Mouse (Mus musculus) v-Abl transformed pro-B cells (cell line): Measurements from ENCODE around the gene Kyat1.

Experiments used
- in situ Hi-C, 2 experiments: fragments of 400-800 bp; cut with MboI; formaldehyde crosslinking; loops; one replicate each; pipeline ENCODE4 v1.15.1; 2025; ENCODE audit not compliant: unreplicated experiment in 2 of 2

Kyat1 gene

GRCm38 (mm10) chr2:30205629-30206357 is at the start of gene Kyat1:
Gene Kyat1 (minus strand): TSS chr2:30205847.
- in situ Hi-C loops: no loop called here

- in situ Hi-C loops: no loop called here
Measured at GRCm38 (mm10) chr2:30253809-30254208, 48.2 kb upstream of the Kyat1 start.

DNA sequence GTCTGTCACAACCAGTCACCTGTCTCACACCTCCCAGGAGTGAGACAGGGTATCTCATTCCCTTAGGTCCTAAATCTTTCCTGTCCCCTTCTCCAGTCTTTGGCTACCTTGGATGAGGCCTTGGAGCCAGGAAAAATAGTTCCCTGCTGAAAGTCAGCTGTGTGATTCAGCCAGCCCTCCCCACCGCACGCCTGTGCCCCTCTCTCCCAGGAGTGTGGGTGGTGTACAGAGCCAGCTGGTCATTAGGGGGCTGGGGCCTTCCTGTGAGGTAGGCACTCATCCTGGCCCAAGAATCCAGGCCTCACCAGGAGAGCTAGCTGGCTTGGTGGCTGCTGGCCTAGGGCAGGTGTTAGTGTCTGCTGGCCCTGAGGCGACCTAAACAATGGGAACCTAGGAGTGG is 46.9 kb upstream of the Kyat1 start:
- in situ Hi-C loops: no loop called here

DNA sequence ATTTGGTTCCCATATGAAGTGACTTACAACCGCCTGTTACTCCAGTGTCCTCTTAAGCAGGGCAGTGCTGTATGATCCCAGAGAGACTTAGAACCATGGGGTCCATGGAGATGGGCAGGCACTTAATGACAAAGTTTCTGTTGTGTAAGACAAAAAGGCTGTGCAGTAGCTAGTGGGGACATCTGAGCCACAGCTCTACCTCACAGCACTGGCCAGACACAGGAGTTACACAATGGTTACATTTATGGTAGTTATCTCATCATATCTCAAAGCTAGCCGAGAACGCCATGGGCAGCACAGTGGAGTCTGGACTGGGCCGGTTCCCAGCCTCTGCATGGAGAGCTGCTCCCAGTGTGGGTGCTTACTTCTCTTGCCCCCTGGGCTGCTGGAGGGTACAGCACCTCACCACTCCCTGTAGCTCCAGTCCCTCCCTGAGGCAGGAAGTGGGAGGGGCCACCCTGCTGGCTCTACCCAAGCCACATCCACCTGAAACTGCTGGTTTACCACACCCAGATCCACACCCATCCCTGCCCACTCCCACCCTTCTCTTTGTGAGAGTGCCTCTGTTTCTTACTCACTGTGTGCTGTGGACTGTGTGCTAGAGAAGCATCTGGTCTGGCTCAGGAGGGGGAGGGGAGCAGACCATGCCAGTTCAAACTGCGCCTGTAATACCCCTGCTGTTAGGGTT is 45.9 kb upstream of the Kyat1 start:
- in situ Hi-C loops: no loop called here

DNA sequence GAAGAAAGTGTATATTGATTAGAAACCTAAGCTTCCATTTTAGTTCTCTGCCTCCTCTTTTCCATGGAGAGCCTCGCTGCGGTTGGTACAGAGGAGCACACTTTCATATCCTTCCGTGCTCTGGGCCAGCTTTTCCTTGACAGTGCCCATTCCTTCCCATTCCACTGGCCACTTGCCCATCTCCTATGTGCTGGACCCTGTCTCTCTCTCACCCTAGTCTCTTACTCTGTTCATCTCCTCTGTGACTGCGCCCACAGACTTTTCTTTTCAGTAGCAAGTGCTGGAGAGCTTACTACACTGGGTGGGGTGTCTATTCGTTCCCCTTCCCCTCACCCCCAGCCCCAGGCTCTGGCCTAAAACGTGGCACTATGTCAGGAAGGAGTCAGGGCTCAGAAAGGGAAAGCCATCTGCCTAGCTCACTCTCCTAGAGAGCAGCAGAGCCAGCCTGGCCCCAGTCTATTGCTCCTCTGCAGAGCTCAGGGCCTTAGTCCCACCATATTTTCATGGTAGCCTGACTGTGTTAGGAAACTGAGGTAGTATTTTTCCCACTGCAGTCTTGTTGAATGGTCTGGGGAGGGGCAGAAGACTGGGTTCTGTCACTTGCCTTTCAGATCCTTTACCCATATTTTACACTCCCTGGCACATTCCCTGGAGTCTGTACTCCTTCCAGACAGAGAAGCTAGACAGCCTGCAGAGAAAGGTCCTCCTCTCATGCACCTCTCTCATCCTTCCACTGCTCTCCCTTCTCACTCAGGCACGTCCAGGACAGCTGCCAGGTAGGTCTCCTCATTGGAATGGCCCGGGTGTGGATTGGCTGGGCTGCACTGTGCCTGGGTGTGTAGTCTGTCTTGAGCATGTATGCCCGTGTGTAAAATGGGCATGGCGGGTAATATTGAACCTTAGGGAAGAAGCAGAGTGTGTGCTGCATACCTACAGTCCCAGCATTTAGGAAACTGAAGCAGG is 44.8 kb upstream of the Kyat1 start:
- in situ Hi-C loops: no loop called here

DNA sequence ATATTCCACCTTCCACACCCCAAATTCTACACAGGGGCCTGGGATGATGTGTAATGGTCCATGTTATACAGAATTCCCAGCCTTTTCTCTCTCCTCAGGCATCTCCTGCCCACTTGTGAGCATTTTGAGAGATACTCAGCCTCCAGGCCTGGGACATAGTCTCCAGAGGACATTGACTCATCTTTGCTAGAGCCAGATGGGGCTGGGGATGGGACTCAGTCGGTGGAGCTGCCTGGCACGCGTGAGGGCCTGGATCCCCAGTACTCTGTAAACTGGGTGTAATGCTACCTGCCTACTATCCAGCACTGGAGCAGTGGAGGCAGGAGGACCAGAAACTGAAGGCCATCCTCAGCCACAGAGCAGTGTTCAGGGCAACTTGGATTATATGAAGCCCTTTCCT is 43.5 kb upstream of the Kyat1 start:
- in situ Hi-C loops: no loop called here

DNA sequence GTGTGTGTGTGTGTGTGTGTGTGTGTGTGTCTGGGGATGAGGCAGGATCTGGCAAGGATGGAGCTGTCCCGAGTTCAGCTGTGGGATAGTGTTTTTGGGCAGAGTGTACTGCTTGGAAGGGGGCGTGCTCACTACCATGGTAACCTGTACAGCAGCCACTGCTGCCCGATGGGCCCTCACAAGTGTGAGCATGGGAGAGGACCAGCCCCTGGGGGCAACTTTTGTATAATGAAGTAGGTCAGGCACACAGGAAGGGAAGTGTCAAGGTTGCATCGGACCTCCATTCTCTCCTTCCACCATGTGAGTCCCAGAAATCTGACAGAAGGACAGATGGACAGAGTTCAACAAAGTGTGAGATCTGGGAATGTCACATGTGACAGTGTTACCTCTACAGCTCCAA is 42.0 kb upstream of the Kyat1 start:
- in situ Hi-C loops: no loop called here

GRCm38 (mm10) chr2:30247036-30247435 is 41.4 kb upstream of the Kyat1 start:
- in situ Hi-C loops: no loop called here

DNA sequence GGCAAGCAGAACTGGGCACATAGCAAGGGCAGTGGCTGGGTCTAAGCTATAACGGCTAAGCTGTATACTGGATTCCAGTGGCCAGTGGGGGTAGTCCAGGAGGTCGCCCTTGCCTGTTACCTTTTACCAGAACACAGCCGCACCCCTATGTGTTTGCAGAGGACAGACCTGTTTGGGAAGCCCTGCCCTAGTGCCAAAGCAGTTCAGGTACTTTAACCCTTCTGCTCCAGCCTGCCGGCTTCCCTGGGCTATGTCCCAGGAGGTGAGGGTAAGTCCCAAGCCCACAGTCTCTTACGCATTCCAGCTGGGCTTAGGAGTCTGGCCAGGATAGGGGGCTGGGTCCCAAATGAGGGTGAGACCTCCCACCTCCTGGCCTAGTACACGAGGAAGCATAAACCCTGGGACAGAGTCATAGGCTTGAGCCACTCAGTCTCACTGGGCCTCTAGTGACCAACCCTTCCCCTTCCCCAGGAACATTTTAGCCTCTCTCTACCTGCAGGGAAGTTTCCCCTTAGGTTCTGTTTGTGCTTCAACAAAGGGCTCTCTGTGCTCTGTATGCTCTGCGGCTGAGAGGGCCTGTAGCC is 39.0 kb upstream of the Kyat1 start:
- in situ Hi-C loops: no loop called here

DNA sequence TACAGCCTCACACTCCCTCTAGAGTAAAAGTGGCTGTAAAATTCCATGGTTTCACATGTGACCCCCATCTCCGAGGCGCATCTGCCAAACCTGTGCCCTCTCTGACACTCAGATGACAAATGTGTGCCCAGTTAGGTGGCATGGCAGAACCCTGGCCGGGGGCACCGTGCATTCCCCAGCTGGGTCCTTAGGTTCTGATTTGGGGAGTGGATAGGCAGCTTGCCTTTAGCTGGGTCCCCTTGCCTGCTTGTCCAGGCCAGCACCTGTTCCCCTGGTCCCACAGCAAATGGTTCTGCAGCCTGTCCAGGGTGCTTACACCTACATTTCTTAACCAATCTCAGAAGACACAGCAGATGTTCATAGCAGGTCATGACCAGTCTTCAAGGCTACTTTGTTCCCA is 37.7 kb upstream of the Kyat1 start:
- in situ Hi-C loops: no loop called here

DNA sequence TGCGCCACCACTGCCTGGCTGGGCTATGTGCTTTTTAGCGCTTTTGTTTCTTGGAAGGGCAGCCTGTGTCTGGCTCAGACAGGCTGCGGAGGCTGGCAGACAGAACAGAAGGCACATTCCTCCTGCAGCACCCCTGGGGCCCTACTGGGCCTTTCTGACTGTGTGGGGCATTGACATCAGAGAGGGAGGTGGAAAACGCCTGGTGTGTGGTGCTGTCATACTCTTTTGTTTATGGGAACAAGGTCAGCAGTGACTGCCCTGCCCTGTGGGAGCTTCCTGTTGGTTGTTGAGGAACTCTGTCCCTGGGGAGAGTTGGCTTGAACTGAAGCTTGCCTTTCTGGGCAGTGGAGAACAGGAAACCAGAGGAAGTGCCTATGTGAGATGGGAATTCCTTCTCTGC is 36.9 kb upstream of the Kyat1 start:
- in situ Hi-C loops: no loop called here

DNA sequence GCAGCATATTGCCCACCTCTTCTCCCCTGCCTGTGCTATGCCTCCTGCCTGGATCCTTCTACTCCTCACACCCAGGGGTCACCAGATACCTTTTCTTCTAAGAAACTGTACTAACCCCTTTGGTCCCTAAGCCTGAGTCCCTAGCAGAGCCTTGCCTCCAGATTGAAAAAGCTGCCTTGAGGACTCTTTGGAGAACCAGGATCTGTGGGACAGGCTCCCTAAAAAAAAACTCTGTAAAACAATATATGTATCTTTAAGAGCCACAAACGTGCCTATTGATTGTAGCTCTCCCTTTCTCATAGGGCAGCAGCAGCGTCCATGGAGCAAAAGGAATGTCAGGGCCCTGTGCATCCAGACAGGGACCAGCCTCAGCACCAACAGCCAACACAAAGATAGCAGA is 34.6 kb upstream of the Kyat1 start, which contains the start of gene Gm28035:
Gene Gm28035, plus strand, starts transcription at position 301 of the 400 bp plus-strand sequence.
- in situ Hi-C loops: no loop called here

GRCm38 (mm10) chr2:30239777-30240176 is 34.1 kb upstream of the Kyat1 start:
- in situ Hi-C loops: no loop called here

DNA sequence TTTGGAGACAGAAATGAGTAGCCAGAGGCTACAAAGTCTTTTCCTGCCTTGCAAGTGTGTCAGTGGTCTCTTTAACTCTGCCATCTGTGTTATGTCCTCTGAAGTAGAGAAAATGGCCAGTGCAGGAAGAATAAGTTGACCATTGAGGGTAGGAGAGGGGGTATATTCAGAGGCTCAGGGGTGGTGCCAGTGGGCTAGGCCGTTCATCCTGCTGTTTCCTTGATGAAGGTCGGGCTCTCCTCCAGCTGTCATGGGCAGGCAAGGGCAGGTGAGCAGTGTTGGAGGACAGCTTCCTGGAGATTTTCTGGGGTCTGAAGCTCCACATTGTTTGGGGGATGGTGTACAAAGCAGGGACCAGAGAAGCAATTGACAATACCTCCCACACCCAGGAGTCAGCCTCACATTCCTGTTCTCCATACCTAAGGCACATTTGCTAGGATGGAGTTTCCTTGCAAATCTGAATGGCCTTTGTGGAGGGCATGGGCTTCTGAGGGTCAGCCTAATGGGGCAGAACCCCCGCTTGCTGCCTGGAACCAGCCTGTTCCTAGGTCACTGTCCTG is 33.3 kb upstream of the Kyat1 start:
- in situ Hi-C loops: no loop called here

GRCm38 (mm10) chr2:30237881-30238280 is 32.2 kb upstream of the Kyat1 start:
- in situ Hi-C loops: no loop called here

DNA sequence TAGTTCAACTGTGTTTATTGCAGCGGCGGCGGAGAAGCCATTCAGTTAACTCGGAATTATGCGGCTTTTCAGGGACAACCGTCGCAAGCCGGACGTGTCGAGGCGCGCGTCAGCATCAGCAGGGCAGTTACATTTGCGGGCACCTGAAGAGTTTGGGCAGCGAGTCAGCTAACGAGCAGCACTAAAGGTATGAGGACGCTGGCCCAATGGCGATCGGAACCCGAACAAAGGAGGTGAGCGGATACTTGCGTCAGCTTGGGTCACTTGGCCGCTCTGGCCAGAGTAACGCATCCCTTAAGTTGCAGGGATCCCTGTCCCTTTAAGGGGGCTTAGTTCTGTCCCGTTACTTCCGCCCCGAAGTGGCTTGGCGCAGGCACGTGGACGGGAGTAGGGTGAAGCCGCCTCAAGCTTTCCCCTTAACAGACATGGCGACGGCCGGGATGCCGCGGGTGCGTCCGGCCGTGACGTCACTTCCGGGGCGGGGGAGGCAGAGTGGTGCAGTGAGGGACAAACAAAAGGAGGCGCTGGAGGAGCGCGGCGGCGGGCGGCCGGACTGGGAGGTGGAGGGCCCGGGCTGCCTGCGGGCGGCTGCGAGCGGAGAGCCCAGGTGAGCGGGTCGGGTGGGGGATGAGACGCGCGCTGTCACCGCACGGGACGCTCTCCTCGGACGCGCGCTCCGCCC is 31.7 kb upstream of the Kyat1 start, which contains the start of gene Lrrc8a:
Gene Lrrc8a, plus strand, starts transcription at position 517 of the 682 bp plus-strand sequence.
- in situ Hi-C loops: no loop called here

- in situ Hi-C loops: no loop called here
Measured at GRCm38 (mm10) chr2:30236426-30237198, 31.0 kb upstream of the Kyat1 start.

DNA sequence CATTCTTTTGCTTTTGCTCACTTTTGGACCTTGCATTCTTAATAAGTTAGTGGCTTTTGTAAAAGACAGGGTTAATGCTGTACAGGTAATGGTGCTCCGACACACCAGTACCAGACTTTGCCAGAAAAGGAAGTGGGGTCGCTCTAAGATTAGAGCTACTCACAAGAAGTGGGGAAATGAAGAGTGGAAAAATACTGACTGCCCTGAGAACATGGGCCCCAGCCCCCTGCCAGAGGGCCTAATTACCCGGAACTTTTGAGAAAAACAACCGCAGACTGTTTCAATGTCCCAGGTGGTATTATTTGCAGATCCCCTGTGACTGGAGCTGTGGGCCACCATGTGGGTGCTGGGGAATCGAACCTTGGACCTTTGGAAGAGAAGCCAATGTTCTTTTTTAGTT is 29.9 kb upstream of the Kyat1 start:
- in situ Hi-C loops: no loop called here

DNA sequence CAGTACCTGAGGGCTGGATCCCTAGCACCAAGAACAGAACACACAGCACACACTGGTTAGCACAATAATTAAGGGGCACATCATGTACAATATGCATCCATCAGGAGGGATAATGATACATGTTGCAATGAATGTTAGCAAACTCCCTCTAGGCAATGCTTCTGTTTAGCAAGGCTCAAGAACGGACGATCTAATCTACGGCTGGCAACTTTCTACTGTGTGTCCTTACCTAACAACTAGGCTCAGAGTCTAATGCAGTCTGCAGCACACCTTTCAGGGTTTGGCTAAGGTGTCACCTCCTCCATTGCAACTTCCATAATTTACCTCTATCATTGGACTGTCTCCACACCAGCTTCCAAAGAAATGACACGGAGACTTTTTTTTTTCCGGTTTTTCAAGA is 10.6 kb upstream of the Kyat1 start:
- in situ Hi-C loops: no loop called here
